Mouse (Mus musculus) thymus, adult 2 months (tissue): ENCODE measurements around the gene Cbx4.

Experiments used
- CTCF ChIP-seq: fragments of 200-500 bp; IDR thresholded peaks from 2 replicates; pipeline ENCODE4 v1.5.1; 2012; ENCODE audit warnings: mild to moderate bottlenecking, control low read depth, low read length, moderate library complexity, borderline replicate concordance; ENCODE audit not compliant: control insufficient read depth, poor library complexity, insufficient read depth; ENCODE audit errors: extremely low read depth
- POLR2A ChIP-seq: fragments of 200-500 bp; IDR thresholded peaks from 2 replicates; pipeline ENCODE4 v1.6.1; 2012; ENCODE audit warnings: mild to moderate bottlenecking, low read length, control low read depth, moderate library complexity; ENCODE audit not compliant: control insufficient read depth, poor library complexity, insufficient read depth; ENCODE audit errors: extremely low read depth

- TF ChIP-seq CTCF (no peak), POLR2A (no peak)
These were observed 33.3 kb downstream of the Cbx4 start for GRCm38 (mm10) chr11:119052661-119053256.
